Mouse (Mus musculus): ENCODE measurements around the gene Pramel7. TPM values are rescaled to one million over a fixed set of nuclear protein-coding genes. Genes with fewer than 3 reads are reported as not detected.
A peak's percentile ranks its signal among the peaks of the same experiment; 100 is the strongest.
"Not testable (repeated sequence)": the region's sequence is repeated elsewhere in the genome, so short reads cannot be mapped to it uniquely, and the experiment has no call there.

Gene Pramel7
- not detected in 2 replicates for polyA plus RNA-seq (2016; fragmentation: Nextera tagmentation; extraction: Ambion mirVana)

GRCm38 (mm10) chr2:87496993-87497392 is at the start of gene Pramel7:
TSS of gene Pramel7 (minus strand) at chr2:87497093.
- H3K36me3 ChIP-seq; H3K27me3 ChIP-seq (ENCODE audit: insufficient read depth, poor library complexity, severe bottlenecking); DNase-seq (ENCODE audit: low spot score); H3K4me1 ChIP-seq (replicated peaks); H3K27ac ChIP-seq; H3K4me3 ChIP-seq; H3K9me3 ChIP-seq: not testable (repeated sequence)
- 88% methylated on average over 4 of the region's 5 CpGs for WGBS

DNA sequence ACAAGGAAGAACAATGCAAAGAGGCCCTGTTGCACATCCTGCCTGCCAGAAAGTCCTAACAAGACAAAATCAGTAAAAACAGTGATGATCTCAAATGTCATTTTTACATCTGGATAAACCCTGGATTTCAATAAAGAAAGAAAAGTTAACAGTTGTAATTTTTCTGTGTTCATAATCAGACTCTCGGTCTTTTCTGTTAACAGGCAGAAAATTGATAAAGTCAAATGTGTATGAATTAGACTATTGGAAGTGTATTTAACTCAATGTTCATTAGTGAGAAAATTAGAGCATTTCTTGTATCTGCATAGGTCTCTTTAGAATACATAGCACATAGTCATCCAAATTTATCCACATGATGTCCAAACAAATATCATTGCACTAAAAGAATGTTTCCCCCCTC is 48.5 kb upstream of the Pramel7 start, which contains the start of gene Olfr1128:
Gene Olfr1128 (minus strand): TSS at position 101 of the 400 bp plus-strand sequence.
- Histone ChIP-seq H3K27me3 (ENCODE audit: insufficient read depth, poor library complexity, severe bottlenecking) (no peaks in the 10 kb centered on the region), H3K27ac (no peak within 1 kb of the TSS), H3K4me1 (replicated peaks) (no peaks in the 10 kb centered on the region), H3K4me3 (no peak within 1 kb of the TSS), H3K36me3 (no peaks in the 10 kb centered on the region), H3K9me3 (no peaks in the 10 kb centered on the region)
- no peak for DNase-seq (ENCODE audit: low spot score)
- WGBS, result 92% methylated on average over 1 of the region's 1 CpGs

- DNase-seq (ENCODE audit: low spot score), result no peak
- WGBS, result 61% methylated on average over 2 of the region's 2 CpGs
These were observed 37.9 kb upstream of the Pramel7 start for GRCm38 (mm10) chr2:87534826-87535225.

DNA sequence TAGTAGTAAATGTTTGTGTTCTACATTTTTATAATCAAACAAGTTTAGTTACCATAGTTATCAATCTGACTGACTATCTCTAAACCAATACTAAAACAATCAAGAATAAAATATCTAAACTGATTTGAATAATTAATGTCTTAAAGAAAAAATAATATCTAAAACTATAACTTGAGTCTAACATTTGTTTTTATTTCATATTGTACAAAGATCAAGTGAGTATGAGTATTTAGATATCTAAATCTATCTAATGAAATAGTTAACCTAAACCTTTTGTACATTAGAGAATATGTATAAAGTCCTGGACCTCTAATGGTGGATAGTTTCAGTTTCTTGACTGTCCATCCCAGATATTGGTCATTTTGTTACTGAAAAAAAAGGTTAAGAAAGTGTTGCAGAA is 34.6 kb upstream of the Pramel7 start, which contains the start of gene Olfr153:
Gene Olfr153 (plus strand): TSS at position 301 of the 400 bp plus-strand sequence.
- no peak for DNase-seq (ENCODE audit: low spot score)
- Histone ChIP-seq H3K27me3 (ENCODE audit: insufficient read depth, poor library complexity, severe bottlenecking) (no peaks in the 10 kb centered on the region), H3K4me1 (replicated peaks) (no peaks in the 10 kb centered on the region), H3K36me3 (no peaks in the 10 kb centered on the region), H3K9me3 (no peaks in the 10 kb centered on the region), H3K4me3 (no peak within 1 kb of the TSS), H3K27ac (no peak within 1 kb of the TSS)

More at GRCm38 (mm10) chr2:87534826-87535225, 37.9 kb upstream of the Pramel7 start:
- Histone ChIP-seq H3K4me1 (replicated peaks) (no peaks in the 10 kb centered on the region), H3K9me3 (no peaks in the 10 kb centered on the region), H3K4me3 (no peak overlapping the region), H3K27ac (no peak overlapping the region), H3K27me3 (ENCODE audit: insufficient read depth, poor library complexity, severe bottlenecking) (no peaks in the 10 kb centered on the region), H3K36me3 (no peaks in the 10 kb centered on the region)

- H3K4me1 ChIP-seq (replicated peaks); H3K27me3 ChIP-seq (ENCODE audit: insufficient read depth, poor library complexity, severe bottlenecking); H3K36me3 ChIP-seq; H3K27ac ChIP-seq; H3K9me3 ChIP-seq: not testable (repeated sequence)
- H3K4me3 ChIP-seq, result peak overlapping the region; percentile 28
- DNase-seq (ENCODE audit: low spot score), result peak; percentile 21
- WGBS, result 34% methylated on average over 39 of the region's 39 CpGs
These were observed 29.2 kb upstream of the Pramel7 start for GRCm38 (mm10) chr2:87525899-87526616.

DNA sequence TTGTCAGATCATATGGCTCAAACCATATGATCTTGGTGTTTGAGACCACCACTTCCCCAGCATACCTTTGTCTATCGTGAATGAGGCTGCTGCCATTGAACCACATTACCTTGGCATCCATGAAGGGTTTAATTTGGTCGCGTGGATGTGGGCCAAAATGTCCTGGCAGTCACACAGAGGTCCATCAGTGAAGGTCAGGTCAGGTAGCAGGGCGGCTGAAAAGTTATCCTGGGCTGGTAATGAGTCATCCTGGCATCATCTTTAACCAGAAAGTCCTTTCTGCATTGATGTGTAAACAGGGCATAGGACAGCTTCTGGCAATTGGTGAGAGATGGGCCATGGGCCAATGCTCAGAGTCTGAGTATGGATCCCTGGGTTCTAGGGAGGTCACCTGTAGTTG is 23.8 kb upstream of the Pramel7 start:
- no peaks in the 10 kb centered on the region for H3K27me3 ChIP-seq (ENCODE audit: insufficient read depth, poor library complexity, severe bottlenecking)
- WGBS, result 88% methylated on average over 4 of the region's 4 CpGs
- H3K4me1 ChIP-seq (replicated peaks), result no peaks in the 10 kb centered on the region
- H3K9me3 ChIP-seq, result no peaks in the 10 kb centered on the region
- DNase-seq (ENCODE audit: low spot score), result no peak
- H3K36me3 ChIP-seq, result no peaks in the 10 kb centered on the region
- H3K27ac ChIP-seq, result no peak overlapping the region
- no peak overlapping the region for H3K4me3 ChIP-seq

DNA sequence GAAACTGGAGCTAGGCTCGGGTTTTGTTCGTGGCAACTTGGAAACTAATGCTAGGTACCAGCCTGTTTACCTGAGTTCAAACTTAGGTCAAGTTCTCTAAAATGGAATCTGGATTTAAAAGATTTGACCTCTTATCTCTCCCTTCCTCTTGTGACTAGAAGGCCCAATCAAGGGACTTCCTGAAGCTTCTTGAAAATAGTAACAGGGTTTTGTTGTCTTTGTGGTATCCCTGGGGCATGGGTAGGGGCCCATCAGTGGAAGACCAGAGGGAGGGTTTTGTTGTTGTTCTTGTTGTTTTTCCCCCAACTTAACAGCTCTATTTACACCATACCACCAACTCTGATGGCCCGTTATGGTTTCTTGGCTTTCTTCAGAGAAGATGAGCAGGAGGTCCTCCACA is 19.7 kb upstream of the Pramel7 start:
- no peak overlapping the region for H3K4me3 ChIP-seq
- no peak for DNase-seq (ENCODE audit: low spot score)
- no peak overlapping the region for H3K27ac ChIP-seq
- no peaks in the 10 kb centered on the region for H3K9me3 ChIP-seq
- H3K4me1 ChIP-seq (replicated peaks), result no peaks in the 10 kb centered on the region
- no peaks in the 10 kb centered on the region for H3K36me3 ChIP-seq
- WGBS, result 85% methylated on average over 3 of the region's 3 CpGs
- no peaks in the 10 kb centered on the region for H3K27me3 ChIP-seq (ENCODE audit: insufficient read depth, poor library complexity, severe bottlenecking)

GRCm38 (mm10) chr2:87515457-87516060 is 18.7 kb upstream of the Pramel7 start:
- Histone ChIP-seq H3K27ac (no peak overlapping the region), H3K27me3 (ENCODE audit: insufficient read depth, poor library complexity, severe bottlenecking) (no peaks in the 10 kb centered on the region), H3K9me3 (no peaks in the 10 kb centered on the region), H3K36me3 (no peaks in the 10 kb centered on the region), H3K4me1 (replicated peaks) (no peaks in the 10 kb centered on the region), H3K4me3 (no peak overlapping the region)
- WGBS, result 87% methylated on average over 7 of the region's 8 CpGs
- DNase-seq (ENCODE audit: low spot score), result no peak

DNA sequence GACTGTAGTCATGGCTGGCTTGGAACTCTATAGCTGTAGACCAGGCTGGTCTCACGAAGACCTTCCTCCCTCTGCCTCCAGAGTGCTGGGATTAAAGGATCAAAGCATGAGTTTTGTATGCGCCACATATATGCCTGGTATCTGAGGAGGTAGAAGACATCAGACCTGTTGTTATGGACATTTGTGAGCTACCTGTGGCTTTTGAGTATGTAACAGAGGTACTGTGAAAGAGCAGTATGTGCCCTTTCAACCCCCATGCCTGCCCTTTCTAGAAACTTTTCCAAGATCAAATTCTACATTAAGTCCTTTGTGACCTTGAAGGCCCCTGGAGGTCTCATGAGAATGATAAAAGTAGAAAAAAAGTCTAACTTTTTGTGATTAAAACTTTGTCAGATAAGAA is 18.2 kb upstream of the Pramel7 start:
- 88% methylated on average over 2 of the region's 2 CpGs for WGBS
- no peaks in the 10 kb centered on the region for H3K36me3 ChIP-seq
- H3K4me1 ChIP-seq (replicated peaks), result no peaks in the 10 kb centered on the region
- no peaks in the 10 kb centered on the region for H3K27me3 ChIP-seq (ENCODE audit: insufficient read depth, poor library complexity, severe bottlenecking)
- DNase-seq (ENCODE audit: low spot score), result no peak
- H3K4me3 ChIP-seq, result no peak overlapping the region
- H3K27ac ChIP-seq, result no peak overlapping the region
- H3K9me3 ChIP-seq, result no peaks in the 10 kb centered on the region

- H3K4me1 ChIP-seq (replicated peaks), result no peaks in the 10 kb centered on the region
- 90% methylated on average over 6 of the region's 6 CpGs for WGBS
- H3K27ac ChIP-seq, result no peak within 1 kb of the TSS
- H3K36me3 ChIP-seq, result no peaks in the 10 kb centered on the region
- no peaks in the 10 kb centered on the region for H3K27me3 ChIP-seq (ENCODE audit: insufficient read depth, poor library complexity, severe bottlenecking)
- H3K4me3 ChIP-seq, result no peak within 1 kb of the TSS
- DNase-seq (ENCODE audit: low spot score), result no peak
- no peaks in the 10 kb centered on the region for H3K9me3 ChIP-seq
These were observed 9.4 kb upstream of the Pramel7 start, which contains the start of gene Pramel6 for GRCm38 (mm10) chr2:87506265-87506664. TSS of gene Pramel6 (plus strand) at chr2:87506565.

GRCm38 (mm10) chr2:87482276-87482675 is 14.6 kb downstream of the Pramel7 start:
- 84% methylated on average over 2 of the region's 2 CpGs for WGBS
- no peak for DNase-seq (ENCODE audit: low spot score)
- no peaks in the 10 kb centered on the region for H3K9me3 ChIP-seq
- no peaks in the 10 kb centered on the region for H3K4me1 ChIP-seq (replicated peaks)
- no peak overlapping the region for H3K4me3 ChIP-seq
- H3K27me3 ChIP-seq (ENCODE audit: insufficient read depth, poor library complexity, severe bottlenecking), result no peaks in the 10 kb centered on the region
- H3K36me3 ChIP-seq, result no peaks in the 10 kb centered on the region
- no peak overlapping the region for H3K27ac ChIP-seq

GRCm38 (mm10) chr2:87481158-87481557 is 15.7 kb downstream of the Pramel7 start:
- H3K27me3 ChIP-seq (ENCODE audit: insufficient read depth, poor library complexity, severe bottlenecking), result no peaks in the 10 kb centered on the region
- no peak for DNase-seq (ENCODE audit: low spot score)
- H3K4me1 ChIP-seq (replicated peaks), result no peaks in the 10 kb centered on the region
- H3K27ac ChIP-seq, result no peak overlapping the region
- H3K4me3 ChIP-seq, result no peak overlapping the region
- no peaks in the 10 kb centered on the region for H3K9me3 ChIP-seq
- WGBS, result 88% methylated on average over 4 of the region's 4 CpGs
- H3K36me3 ChIP-seq, result no peaks in the 10 kb centered on the region

- no peaks in the 10 kb centered on the region for H3K4me1 ChIP-seq (replicated peaks)
- H3K27ac ChIP-seq, result no peak overlapping the region
- no peak overlapping the region for H3K4me3 ChIP-seq
- no peaks in the 10 kb centered on the region for H3K9me3 ChIP-seq
- H3K27me3 ChIP-seq (ENCODE audit: insufficient read depth, poor library complexity, severe bottlenecking), result no peaks in the 10 kb centered on the region
- DNase-seq (ENCODE audit: low spot score), result no peak
- no peaks in the 10 kb centered on the region for H3K36me3 ChIP-seq
These were observed 16.7 kb downstream of the Pramel7 start for GRCm38 (mm10) chr2:87480207-87480606.

Data from hindbrain, embryonic 10.5 days (tissue).